Mouse (Mus musculus): Measurements from ENCODE around the gene Uqcr11. TPM values are rescaled to one million over a fixed set of nuclear protein-coding genes. Genes with fewer than 3 reads are reported as not detected.

Gene Uqcr11
- polyA plus RNA-seq, 1 experiment, result 289 TPM

DNA sequence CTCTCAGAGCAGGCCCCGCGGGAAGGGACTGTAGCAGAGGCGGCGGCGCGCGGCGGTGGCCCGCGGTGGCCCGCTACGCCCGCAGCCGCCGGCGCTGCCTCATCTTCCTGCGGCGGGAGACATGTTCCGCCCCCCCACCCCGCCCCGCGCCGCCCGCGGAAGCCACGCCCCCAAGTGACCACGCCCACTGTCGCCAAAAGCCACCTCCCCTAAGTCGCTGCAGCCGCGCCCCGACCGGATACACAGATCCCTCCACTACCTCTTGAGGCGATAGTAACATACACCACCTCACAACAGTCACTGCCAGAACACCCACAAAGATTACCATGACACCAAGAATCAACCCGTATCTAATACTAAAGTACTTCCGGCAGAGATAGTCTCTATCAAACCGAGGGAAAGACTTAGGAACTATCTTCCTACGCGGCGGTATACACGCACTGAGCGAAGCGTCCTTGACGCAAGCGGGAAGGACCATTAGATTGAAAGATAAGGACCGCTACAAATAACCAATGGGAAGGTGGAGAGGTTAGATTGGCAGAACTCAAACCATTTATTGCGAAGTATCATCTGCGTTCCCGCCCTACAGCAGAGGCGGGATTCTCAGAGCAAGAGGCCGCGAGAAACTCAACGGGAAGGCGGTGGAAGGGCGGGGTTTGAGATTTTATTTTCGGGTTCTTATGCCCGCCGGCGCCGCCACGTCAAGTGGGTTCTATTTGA lies 27.0 kb upstream of the Uqcr11 start, which contains the start of gene Tcf3:
Gene Tcf3 (minus strand): TSS at position 135 of the 720 bp plus-strand sequence.
- H3K4me1 ChIP-seq (ENCODE audit: control insufficient read depth), result peaks cover 78% of the 10 kb centered on the region
- TF ChIP-seq GATA1 (IDR thresholded peaks at IDR 0.05; ENCODE audit: low read length), result peak; percentile 93
- TF ChIP-seq TAL1 (IDR thresholded peaks at IDR 0.05; ENCODE audit: low read length), result no peak
- H3K9me3 ChIP-seq (ENCODE audit: control insufficient read depth, low read length), result no peaks in the 10 kb centered on the region

DNA sequence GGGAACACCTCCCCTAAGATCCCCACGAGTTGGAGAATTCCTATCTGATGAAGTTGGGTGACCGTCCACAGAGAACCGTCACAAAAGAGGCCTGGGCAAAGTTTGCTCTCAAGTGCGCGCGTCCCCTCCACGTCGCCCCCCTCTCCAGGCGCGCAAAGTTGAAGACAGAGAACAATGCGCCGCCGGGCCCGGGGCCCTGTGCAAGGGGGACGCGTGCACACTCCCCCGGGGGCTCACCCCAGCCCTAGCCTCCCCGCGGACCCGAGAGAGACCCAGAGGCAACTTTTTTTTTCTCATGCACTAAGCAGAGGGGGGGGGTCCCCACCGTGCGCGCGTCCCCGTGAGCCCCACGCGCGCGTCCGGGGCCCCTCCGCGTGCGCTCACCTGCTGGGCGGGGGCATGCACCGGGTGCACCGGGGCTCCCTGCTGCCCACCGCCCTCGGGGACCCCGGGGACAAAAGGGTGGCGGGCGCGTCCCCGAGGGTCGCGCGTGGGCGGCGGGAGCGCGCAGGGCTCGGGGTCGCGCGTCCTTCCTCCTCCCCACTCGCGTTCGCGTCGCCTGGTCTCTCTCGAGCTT lies 26.4 kb upstream of the Uqcr11 start:
- Histone ChIP-seq H3K9me3 (ENCODE audit: control insufficient read depth, low read length) (no peaks in the 10 kb centered on the region), H3K36me3 (ENCODE audit: control insufficient read depth) (peaks cover 42% of the 10 kb centered on the region), H3K4me1 (ENCODE audit: control insufficient read depth) (peaks cover 78% of the 10 kb centered on the region), H3K27me3 (ENCODE audit: control insufficient read depth) (peaks cover 3% of the 10 kb centered on the region), H3K4me3 (replicated peaks) (peak overlapping the region; percentile 100)
- TF ChIP-seq GATA1 (IDR thresholded peaks at IDR 0.05; ENCODE audit: low read length) (no peak), TAL1 (IDR thresholded peaks at IDR 0.05; ENCODE audit: low read length) (no peak)

More for the DNA sequence above, 27.0 kb upstream of the Uqcr11 start, which contains the start of gene Tcf3:
- Histone ChIP-seq H3K27me3 (ENCODE audit: control insufficient read depth) (peaks cover 6% of the 10 kb centered on the region), H3K4me3 (replicated peaks) (peak within 1 kb of the TSS; percentile 100), H3K36me3 (ENCODE audit: control insufficient read depth) (peaks cover 35% of the 10 kb centered on the region)

DNA sequence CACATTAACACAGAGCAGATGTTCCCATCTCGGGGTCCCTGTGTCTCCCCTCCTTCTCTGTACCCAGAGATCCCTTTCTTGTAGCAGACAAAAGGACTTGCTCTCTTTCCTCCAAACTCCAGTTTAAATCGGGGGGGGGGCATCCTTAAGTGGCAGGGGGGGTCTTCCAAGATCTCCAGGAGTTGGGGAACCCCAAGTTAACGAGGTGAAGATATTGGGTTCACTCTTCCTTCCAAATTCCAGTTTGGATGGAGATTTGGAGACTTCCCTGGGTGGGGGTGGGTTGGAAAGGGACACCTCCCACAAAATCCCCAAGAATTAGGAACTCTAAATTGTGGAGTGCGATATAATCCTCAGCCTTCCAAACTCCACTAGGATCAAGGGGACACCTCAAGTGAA lies 25.8 kb upstream of the Uqcr11 start:
- Histone ChIP-seq H3K4me3 (replicated peaks) (peak overlapping the region; percentile 100), H3K27me3 (ENCODE audit: control insufficient read depth) (no peaks in the 10 kb centered on the region), H3K36me3 (ENCODE audit: control insufficient read depth) (peaks cover 48% of the 10 kb centered on the region), H3K4me1 (ENCODE audit: control insufficient read depth) (peaks cover 78% of the 10 kb centered on the region), H3K9me3 (ENCODE audit: control insufficient read depth, low read length) (peaks cover 2% of the 10 kb centered on the region; the same call in 1 of the 2 replicates)
- no peak for TF ChIP-seq GATA1 (IDR thresholded peaks at IDR 0.05; ENCODE audit: low read length)
- TF ChIP-seq TAL1 (IDR thresholded peaks at IDR 0.05; ENCODE audit: low read length), result no peak

DNA sequence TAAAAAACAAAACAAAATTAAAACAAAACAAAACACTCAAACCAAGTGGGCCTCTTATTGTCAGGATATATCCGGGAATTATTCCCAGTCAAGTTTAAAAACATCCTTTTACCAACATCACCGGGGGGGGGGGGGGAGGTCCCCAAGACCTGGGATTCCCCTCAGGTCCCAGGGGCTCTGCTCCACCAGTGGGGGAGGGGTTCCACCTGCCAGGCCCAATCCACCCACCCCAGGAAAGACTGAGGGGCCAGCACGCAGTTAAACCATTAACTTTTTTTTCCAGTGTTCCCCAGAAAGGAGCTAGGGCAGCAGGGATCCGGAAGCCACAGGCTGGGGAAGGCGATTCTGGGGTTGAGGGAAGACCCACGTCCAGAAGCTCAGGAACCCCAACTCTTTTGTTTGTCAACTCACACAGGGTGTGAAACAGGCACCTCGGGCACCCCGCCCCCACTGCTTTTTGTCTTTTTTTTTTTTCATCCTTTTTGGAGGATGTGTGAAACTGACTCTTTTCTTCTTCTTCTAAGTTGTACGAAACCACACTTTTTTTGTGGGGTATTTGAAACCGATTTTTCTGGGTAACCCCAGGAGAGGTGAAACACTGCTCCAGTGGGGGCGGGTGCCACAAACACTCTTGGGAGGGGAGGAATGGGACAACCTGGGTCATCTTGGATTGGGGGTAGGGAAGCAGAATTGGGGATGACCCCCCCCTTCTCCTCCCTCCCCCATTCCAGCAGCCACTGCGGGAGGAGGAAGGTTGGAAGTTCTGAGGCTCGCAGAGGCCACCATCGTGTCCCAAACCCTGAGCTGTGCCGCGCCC lies 25.1 kb upstream of the Uqcr11 start:
- H3K4me3 ChIP-seq (replicated peaks), result peak overlapping the region; percentile 100
- H3K9me3 ChIP-seq (ENCODE audit: control insufficient read depth, low read length), result peaks cover 6% of the 10 kb centered on the region; the same call in 1 of the 2 replicates
- TF ChIP-seq TAL1 (IDR thresholded peaks at IDR 0.05; ENCODE audit: low read length) (no peak), GATA1 (IDR thresholded peaks at IDR 0.05; ENCODE audit: low read length) (no peak)
- no peaks in the 10 kb centered on the region for H3K27me3 ChIP-seq (ENCODE audit: control insufficient read depth)
- H3K36me3 ChIP-seq (ENCODE audit: control insufficient read depth), result peaks cover 54% of the 10 kb centered on the region
- H3K4me1 ChIP-seq (ENCODE audit: control insufficient read depth), result peaks cover 80% of the 10 kb centered on the region

DNA sequence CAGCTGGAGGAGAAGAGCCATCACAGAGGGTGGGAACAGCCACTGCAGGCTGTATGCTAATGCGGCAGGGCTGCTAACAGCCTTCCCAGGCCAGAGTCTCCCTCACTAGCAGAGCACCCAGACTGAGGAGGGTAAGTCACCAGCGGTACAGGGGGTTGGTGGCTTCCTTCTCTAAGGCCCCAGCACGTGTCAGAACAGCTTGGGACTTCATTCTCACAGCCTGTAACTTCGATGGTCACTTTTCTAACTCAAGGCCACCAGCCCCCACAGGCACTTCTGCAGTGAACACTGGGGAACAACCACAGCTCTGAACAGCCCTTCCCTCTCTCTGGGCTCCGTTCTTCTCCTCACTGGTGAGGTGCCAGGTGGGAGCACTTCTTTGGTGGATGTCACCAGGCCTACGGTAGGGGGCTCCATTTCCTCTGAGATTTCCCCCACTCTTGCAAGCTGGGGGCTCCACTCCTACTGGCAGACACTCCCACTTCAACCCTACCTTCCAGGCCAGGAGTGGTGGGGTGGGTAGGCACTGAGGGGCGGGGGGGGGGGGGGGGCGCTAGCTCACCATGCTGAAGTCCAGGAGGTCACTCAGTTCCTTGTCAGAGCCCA lies 23.8 kb upstream of the Uqcr11 start:
- peaks cover 67% of the 10 kb centered on the region for H3K36me3 ChIP-seq (ENCODE audit: control insufficient read depth)
- H3K27me3 ChIP-seq (ENCODE audit: control insufficient read depth), result no peaks in the 10 kb centered on the region
- peaks cover 18% of the 10 kb centered on the region for H3K9me3 ChIP-seq (ENCODE audit: control insufficient read depth, low read length)
- TF ChIP-seq GATA1 (IDR thresholded peaks at IDR 0.05; ENCODE audit: low read length), result no peak
- no peak for TF ChIP-seq TAL1 (IDR thresholded peaks at IDR 0.05; ENCODE audit: low read length)
- H3K4me1 ChIP-seq (ENCODE audit: control insufficient read depth), result peaks cover 74% of the 10 kb centered on the region
- H3K4me3 ChIP-seq (replicated peaks), result no peak overlapping the region

DNA sequence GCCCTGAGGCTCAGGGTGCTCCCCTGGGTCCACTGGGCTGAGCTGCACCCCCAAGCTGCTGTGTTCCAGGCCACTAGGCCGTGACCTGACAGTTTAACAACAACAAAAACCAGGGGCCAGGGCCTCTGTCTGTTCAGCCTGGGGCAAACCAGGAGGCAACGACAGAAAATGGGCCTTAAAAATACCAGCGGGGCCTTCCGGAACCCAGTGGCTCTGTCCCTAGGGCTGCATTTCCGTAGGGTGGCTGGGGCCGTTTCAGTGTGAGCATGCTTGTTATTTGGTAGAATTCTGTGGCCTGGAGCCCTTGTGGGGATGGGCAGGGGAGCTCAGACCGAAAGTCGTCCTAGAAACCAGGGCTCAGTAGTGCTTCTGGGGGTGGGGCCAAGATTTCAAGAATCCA lies 23.2 kb upstream of the Uqcr11 start:
- peaks cover 74% of the 10 kb centered on the region for H3K4me1 ChIP-seq (ENCODE audit: control insufficient read depth)
- H3K36me3 ChIP-seq (ENCODE audit: control insufficient read depth), result peaks cover 74% of the 10 kb centered on the region
- TF ChIP-seq GATA1 (IDR thresholded peaks at IDR 0.05; ENCODE audit: low read length) (no peak), TAL1 (IDR thresholded peaks at IDR 0.05; ENCODE audit: low read length) (no peak)

DNA sequence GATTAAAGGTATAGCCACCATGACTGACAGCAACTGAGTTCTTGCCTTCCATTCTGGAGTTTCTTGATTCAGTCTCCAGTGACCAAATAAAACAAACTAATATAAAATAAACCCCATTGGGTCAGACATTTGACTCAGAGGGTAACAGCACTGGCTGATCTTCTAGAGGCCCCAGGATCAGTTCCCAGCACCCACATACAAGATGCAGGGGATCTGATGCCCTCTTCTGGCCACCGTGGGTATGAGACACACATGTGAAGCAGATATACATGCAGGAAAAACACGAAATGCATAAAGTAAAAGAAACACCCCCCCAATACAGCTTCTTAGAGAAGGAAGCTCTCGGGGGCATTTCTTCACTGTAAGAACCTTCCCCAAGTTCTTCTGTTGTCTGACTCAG lies 18.4 kb upstream of the Uqcr11 start:
- peaks cover 26% of the 10 kb centered on the region for H3K9me3 ChIP-seq (ENCODE audit: control insufficient read depth, low read length)
- peaks cover 85% of the 10 kb centered on the region for H3K4me1 ChIP-seq (ENCODE audit: control insufficient read depth)
- no peak for TF ChIP-seq GATA1 (IDR thresholded peaks at IDR 0.05; ENCODE audit: low read length)
- TF ChIP-seq TAL1 (IDR thresholded peaks at IDR 0.05; ENCODE audit: low read length), result no peak
- H3K4me3 ChIP-seq (replicated peaks), result no peak overlapping the region
- no peaks in the 10 kb centered on the region for H3K27me3 ChIP-seq (ENCODE audit: control insufficient read depth)
- peaks cover 100% of the 10 kb centered on the region for H3K36me3 ChIP-seq (ENCODE audit: control insufficient read depth)

More for the DNA sequence above, 23.2 kb upstream of the Uqcr11 start:
- Histone ChIP-seq H3K9me3 (ENCODE audit: control insufficient read depth, low read length) (peaks cover 25% of the 10 kb centered on the region), H3K4me3 (replicated peaks) (no peak overlapping the region), H3K27me3 (ENCODE audit: control insufficient read depth) (no peaks in the 10 kb centered on the region)

DNA sequence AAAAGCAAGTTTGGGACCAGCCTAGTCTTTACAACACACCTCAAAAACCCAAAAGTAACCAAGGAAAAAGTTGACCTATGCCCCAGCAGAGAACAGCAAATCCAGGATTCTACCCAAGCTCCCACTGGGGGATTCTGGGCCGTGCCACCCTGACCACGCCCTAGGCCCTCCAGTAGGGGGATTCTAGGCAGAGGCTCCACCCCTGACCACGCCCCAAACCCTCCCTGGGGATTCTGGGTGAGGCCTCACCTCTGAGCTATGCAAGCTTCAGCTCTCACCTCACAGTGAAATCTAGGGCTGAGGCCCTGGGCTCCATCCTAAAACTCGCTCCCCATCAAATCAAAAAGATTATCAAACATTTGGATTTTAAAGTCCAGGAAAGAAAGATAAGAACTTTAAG lies 16.9 kb upstream of the Uqcr11 start:
- Histone ChIP-seq H3K4me1 (ENCODE audit: control insufficient read depth) (peaks cover 87% of the 10 kb centered on the region), H3K9me3 (ENCODE audit: control insufficient read depth, low read length) (peaks cover 26% of the 10 kb centered on the region), H3K4me3 (replicated peaks) (peak overlapping the region; percentile 50), H3K36me3 (ENCODE audit: control insufficient read depth) (peaks cover 100% of the 10 kb centered on the region), H3K27me3 (ENCODE audit: control insufficient read depth) (no peaks in the 10 kb centered on the region)
- TF ChIP-seq GATA1 (IDR thresholded peaks at IDR 0.05; ENCODE audit: low read length), result no peak

All from erythroblast, embryonic 14.5 days (primary cell).